Mouse (Mus musculus): ENCODE results near the gene Lsr.
"Not testable (repeated sequence)": the region's sequence is repeated elsewhere in the genome, so short reads cannot be mapped to it uniquely, and the experiment has no call there.

Gene Lsr

DNA sequence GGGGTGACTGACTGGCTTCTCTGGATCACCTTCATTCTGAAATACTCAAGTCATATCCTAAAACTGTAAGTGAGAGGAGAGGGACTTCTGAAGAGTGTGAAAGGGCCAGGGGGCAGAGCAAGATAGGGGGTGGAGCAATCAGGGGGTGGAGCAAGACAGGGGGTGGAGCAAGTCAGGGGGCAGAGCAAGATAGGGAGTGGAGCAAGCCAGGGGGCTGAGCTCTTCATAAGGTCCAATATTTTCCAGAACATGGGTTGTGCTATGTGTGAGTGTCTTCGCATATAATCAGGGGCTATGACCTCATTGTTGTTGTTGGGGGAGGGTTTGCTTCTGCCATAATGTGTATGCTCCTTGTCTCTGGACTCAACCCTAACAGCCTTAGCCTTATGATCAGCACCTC lies 33.2 kb downstream of the Lsr start:
- DNase-seq (ENCODE audit: extremely low spot score, low read depth, low spot score): not testable (repeated sequence)

- DNase-seq (ENCODE audit: extremely low spot score, low read depth, low spot score): not testable (repeated sequence)
Observed at GRCm38 (mm10) chr7:30935422-30936099, 37.7 kb downstream of the Lsr start.

DNA sequence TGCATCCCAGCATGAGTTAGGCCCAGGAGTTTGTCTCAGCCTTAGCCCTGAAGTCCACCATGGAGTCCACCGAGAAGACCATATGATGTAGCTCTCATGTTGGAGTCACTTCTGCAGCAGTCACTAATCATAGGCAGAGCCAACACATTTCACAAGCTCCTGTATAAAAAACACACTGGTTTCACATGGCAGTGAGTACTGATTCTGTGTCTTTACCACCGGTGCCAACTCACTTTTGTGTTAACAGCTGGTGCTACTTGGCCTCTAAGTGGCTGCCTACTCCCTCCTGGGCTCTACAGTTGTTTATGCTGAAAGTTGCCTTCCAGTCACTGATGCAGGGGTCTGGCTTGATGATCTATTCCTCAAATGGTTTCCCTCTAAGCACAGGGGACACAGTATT lies 48.7 kb downstream of the Lsr start, which contains the start of gene Hamp2:
Gene Hamp2 (minus strand): TSS at position 101 of the 400 bp plus-strand sequence.
- DNase-seq (ENCODE audit: extremely low spot score, low read depth, low spot score): not testable (repeated sequence)

DNA sequence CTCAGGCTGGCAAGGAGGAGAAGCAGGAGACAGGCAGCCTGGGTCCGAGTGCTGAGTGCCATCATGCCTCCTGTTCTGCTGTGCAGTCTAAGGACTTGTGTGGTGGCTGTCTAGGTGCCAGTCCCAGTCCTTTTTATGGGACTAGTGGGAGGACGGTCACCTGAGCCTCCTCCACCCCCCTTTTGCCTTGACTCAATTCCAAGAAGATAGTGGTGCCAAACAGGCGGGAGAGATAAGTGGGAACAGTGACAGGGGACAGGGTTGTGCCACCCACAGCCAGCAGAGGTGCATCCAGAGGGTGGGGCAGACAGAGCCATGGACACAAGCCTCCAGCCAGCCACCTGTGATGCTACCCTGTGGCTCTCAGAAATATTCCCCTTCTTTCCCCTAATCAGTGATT lies 49.2 kb downstream of the Lsr start:
- DNase-seq (ENCODE audit: extremely low spot score, low read depth, low spot score): no peak

DNA sequence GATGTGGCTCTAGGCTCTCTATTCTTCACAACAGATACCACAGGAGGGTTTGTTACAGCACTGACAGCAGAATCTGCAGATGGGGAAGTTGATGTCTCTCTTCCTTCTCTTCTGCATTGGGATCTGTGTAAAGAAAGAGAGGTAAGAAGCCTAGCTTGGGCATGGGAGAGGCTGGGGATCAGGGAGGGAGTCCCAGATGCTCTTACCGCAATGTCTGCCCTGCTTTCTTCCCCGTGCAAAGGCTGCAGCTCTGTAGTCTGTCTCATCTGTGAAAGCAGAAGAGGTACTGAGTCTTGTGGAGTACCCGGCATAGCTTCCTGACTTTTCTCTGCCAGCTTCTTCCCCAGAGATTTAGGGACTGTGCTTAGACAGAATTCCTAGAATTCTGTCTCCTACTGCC lies 50.8 kb downstream of the Lsr start:
- not testable (repeated sequence) for DNase-seq (ENCODE audit: extremely low spot score, low read depth, low spot score)

- DNase-seq (ENCODE audit: extremely low spot score, low read depth, low spot score): no peak
Observed at GRCm38 (mm10) chr7:30920217-30920616, 53.0 kb downstream of the Lsr start.

GRCm38 (mm10) chr7:30917219-30917618 lies 56.0 kb downstream of the Lsr start:
- DNase-seq (ENCODE audit: extremely low spot score, low read depth, low spot score): no peak

DNA sequence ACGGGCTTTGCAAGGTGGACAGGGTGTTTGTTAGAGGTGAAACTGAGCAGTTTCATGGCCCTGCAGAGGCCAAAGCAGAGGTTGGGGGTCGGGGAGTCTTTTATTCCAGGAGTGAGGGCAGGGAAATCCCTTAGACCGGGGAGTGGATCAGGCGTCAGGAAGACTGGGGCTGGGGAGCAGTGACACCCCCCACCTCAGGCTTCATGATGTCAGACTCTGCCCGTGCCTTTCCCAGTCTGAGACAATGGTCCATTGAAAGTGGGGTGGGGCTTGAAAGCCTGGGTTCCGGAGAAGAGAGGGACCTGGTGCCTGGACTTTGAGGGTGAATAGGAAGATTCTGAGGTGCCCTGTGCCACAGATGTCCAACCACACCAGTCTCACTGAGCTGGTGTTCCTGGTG lies 56.6 kb downstream of the Lsr start:
- no peak for DNase-seq (ENCODE audit: extremely low spot score, low read depth, low spot score)

- DNase-seq (ENCODE audit: extremely low spot score, low read depth, low spot score): no peak
Observed at GRCm38 (mm10) chr7:30914732-30915131, 58.5 kb downstream of the Lsr start, which contains the start of gene Mag. TSS of gene Mag (minus strand) at chr7:30914873.

- no peak for DNase-seq (ENCODE audit: extremely low spot score, low read depth, low spot score)
Observed at GRCm38 (mm10) chr7:30909773-30910172, 63.5 kb downstream of the Lsr start.

- DNase-seq (ENCODE audit: extremely low spot score, low read depth, low spot score): no peak
Observed at GRCm38 (mm10) chr7:30908992-30909431, 64.3 kb downstream of the Lsr start.

- no peak for DNase-seq (ENCODE audit: extremely low spot score, low read depth, low spot score)
Observed at GRCm38 (mm10) chr7:30908277-30908991, 64.8 kb downstream of the Lsr start.

All from hindlimb bud, embryonic 11.5 days (tissue).